Mouse (Mus musculus) layer of hippocampus, adult 18-20 months (tissue): ENCODE measurements at regions not wholly inside any gene's neighbourhood (a gene's known extent, or its start where the extent isn't known, plus 50 kb on each side); places are given as distances from the start of the nearest gene placed in this dataset.

Experiments
- DNase-seq, 2 experiments: peaks; one replicate each; pipeline ENCODE4 v3.0.0; 2022; ENCODE audit warnings: low spot score in 2 of 2

GRCm38 (mm10) chr13:70281051-70281847 is 356.2 kb downstream of the Ice1 start:
- DNase-seq: no peak

DNA sequence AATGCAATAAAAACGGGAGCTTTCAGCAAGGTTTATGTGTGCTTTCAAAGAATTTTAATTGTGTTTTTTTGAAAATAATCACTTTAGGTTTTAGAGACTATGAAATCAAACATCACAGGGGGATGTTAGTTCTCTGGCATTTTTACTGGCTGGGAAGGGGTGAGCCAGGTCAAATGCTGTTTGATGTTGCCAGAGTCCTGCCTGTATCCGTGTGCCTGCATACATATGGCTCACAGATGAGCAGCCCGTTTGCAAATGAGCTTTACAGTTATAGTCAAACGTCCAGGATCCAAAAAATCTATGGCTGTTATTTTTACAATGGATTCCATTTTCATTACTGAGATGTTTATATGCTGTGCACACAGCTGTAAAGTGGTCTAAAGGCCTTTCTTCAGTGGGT is 354.7 kb downstream of the Ice1 start:
- no peak for DNase-seq

DNA sequence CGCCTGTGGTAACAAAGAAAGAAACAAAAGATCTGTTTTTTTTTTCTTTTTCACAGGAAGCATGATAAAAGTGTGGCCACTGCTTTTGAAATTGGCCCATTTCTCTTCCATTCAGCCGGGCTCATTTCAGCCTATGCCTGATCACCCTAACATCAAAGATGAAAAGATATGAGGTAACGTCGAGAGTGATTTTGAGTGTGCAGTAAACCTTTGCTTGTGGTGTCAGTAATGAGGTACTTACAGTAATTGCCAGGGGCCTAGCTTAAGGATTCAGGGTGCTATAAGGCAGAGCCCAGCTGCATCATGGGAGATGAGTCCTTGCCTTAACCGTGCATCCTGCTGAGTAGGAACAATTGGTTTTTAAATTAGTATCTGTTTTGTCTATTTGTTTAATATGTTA is 354.2 kb downstream of the Ice1 start:
- DNase-seq: no peak

GRCm38 (mm10) chr13:70292713-70293112 is 344.7 kb downstream of the Ice1 start:
- DNase-seq: no peak

DNA sequence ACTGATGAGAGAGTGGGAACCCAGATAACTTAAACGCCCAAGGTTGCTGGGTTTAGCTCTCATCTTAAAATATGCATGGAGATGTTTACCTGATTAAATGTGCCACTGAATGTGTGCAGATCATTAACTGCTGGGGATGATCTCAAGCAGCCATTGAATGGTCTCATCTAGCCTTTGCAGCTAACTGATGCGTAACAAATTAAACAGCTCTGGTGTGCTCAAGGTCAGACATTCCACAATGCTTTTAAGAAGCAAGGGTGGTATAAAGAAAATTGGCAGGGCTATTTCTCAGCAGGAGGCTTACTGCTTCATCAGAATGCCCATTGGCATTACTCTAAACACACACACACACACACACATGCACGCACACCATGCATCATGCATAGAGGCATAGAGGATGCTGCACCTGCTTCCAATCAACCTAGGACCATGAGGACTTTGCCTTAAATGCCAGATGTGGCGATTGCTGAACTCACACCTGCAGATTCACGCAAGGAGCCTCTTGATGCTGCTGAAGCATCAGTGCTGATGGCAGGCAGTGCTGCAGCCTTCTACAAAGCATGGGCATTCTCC is 333.4 kb downstream of the Ice1 start:
- DNase-seq: no peak

- DNase-seq: no peak
These were observed 326.9 kb downstream of the Ice1 start for GRCm38 (mm10) chr13:70310516-70310915.

DNA sequence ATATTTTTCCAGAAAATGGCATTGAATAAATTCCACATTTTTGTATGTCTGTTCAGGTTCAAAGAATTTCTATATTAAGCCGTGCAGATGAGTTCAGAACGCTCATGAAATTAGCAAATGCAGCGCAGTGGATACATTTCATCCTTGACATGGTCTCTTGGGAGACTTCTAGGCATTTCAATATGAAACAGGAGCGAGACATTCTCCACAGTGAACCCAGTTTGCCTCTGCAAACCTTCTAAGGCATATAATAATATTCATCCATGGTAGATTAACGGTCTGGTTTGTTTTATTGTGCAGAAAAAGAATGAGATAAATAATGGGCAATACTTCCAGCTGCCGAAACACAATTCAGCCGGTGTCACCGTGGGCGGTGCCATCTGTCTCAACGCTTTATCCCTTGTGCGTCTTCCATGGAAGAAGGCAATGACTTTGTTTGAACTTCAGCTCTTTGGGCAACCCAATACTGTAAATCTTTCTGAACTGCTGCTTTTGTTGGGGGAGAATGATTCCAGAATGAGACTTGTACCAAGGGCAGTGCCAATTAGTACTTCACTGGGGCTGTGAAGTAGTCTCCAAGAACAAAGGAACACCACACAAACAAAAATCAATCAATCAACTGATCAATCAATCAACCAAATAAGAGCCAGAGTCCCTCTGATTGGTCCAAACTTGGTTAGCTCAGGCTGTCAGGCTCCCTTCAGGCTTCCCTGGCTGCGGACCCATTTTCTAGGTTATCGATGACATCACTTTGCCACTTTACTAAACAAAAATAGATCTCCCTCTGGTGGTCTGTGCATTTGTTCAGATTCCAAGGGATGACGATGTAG is 326.0 kb downstream of the Ice1 start:
- peak in 1 of 2 experiments; percentile 58 for DNase-seq

DNA sequence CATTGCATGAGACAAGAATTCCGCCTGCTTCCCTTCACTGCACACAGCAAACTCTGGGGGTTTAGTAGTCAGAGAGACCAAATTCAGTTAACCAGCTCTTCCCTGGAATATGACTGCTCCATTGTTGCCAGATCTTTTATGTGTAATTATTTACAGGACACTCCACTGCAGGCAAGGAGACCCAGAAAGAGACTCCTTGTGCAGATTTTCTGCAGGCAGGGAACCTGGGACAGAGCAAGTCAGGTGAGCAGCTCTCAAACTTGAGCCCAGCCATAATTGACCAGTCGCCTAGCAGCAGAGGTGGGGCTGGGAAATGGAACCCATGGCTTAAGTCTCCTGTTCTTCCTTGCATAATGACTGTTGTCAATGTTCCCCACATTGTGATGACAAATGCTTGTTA is 324.2 kb downstream of the Ice1 start:
- DNase-seq: no peak

- peak in 1 of 2 experiments; percentile 26 for DNase-seq
These were observed 313.9 kb downstream of the Ice1 start for GRCm38 (mm10) chr13:70323537-70323936.

DNA sequence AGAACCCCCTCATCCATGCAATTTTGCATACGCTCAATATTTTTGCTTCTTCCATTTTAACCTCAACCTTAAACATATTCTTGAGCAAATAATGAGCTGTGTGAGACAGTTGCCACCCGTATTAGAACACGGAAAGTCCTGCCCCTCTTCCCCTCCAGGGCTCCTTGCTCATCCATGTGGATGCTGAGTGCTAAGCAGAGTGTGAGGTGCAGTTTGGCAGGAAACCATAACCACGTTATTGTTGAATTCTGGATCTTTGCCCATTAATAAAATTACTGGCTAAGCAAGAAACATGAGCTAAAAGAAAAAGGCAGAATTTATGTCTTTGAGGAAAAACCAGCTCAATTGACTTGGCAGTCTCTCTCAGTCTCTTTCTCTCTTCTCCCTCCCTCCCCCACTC is 301.4 kb downstream of the Ice1 start:
- DNase-seq: no peak

DNA sequence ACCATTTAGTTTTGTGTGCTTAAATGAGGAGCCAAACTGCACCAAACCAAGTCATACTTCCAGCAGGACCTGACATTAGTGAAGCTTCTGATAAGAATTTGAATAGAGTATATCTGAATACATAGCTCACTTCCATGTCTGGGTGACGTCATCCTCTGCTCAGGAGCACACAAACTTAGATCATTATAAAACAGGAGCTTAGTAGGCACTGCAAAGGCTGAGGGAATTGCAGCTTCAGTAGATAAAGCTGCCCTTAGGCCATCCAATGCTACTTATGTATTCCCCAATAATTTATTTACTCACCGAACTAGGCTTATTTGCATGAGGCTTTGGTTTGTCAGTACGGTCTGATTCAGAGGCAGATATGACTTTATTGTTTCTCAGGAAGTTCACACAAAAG is 297.0 kb downstream of the Ice1 start:
- DNase-seq: no peak

- DNase-seq: no peak
These were observed 294.2 kb downstream of the Ice1 start for GRCm38 (mm10) chr13:70343191-70343734.

DNA sequence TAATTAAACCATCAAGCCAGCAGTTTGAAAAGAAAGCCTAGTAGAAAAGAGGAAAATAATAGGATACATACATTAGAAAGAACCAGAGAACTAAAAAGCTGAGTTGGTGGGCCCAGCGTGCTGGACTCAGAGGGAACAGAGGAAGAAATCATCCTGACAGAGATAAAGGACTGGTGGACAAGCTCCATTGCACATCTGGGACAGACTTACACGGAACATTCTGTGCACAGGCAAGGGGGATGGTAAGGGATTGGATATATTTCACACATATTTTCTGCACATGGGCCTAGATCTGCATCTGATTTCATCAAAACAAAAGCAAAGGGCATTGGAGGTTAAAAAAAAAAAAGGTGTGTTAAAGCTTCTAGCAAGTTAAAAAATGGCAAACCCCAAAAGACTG is 293.5 kb downstream of the Ice1 start:
- DNase-seq: no peak

DNA sequence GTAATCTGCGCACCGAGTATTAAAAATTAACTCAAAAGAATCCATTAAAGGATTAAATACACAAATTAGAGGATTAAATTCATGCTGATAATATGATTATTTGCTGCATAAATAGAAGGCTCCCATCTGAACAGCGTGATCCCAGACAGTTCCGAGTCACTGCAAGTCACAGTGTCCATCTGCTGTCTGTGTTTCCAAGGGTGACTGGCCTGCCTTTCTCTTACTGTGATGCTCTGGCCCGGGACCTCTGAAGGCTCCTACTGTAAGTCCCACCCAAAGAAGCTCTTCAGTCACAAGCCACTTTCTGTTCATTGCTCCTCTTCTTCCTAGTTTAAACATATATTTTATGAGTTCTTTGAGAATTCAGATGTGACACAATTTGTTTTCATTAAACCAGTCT is 293.1 kb downstream of the Ice1 start:
- DNase-seq: no peak

DNA sequence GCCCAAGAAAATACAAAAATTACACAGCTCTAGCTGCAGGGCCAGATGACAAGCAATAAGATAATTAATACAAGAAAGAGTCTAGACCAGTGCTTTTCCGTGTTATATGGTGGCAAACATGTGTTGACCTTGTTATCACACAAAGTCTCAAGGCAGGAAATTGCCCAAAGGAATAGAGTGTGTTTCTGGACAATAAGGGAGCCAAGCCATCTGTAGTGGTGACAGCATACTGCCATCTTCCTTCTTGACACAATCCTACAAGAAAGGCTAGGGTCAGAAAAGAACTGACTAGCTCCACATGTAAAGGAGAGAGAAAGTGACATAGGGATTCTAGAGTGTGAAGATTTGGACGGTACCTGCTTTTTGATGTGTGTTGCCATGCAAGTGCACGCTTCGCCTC is 289.0 kb downstream of the Ice1 start:
- DNase-seq: no peak

DNA sequence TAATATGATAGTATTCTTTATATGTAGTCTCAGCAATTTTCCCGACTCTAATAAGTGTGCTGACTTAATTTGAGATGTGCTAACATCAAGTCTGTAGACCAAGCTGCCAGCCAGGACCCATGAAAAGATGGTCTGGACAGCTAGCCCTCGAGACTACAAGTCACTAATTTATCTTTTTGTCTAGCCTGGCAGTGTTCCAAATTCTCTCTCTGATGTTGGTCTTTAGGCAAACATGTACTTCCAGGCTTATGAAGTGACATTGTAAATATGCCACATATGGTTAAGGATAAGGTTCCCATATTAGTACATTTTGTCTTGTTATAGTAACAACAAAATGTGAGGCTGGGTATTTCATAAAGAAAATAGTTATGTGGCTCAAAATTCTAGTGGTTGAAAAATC is 288.5 kb downstream of the Ice1 start:
- DNase-seq: no peak

- no peak for DNase-seq
These were observed 267.8 kb downstream of the Ice1 start for GRCm38 (mm10) chr13:70369647-70370046.

- peak; percentile 11 to 60 for DNase-seq
These were observed 256.7 kb downstream of the Ice1 start for GRCm38 (mm10) chr13:70380772-70381171.

DNA sequence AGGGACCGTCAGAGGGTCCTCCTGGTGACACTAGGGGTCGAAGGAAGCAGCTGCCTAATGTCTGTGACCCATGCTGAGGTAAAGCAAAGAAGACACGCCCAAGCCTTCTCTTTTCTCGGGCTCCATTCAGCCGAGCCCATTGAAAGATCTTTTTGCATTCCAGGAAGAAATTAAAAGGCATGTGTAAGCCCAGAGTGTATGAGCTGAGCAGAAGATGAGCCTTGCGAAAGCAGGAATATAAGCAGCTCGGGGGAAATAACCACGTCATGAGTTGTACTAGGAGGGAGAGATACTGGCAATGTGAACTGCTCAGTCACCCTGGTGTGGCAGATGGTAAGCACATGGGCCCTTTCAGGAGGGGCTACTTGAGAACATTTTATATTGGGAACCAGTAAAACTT is 252.1 kb downstream of the Ice1 start:
- peak in 1 of 2 experiments; percentile 7 for DNase-seq

DNA sequence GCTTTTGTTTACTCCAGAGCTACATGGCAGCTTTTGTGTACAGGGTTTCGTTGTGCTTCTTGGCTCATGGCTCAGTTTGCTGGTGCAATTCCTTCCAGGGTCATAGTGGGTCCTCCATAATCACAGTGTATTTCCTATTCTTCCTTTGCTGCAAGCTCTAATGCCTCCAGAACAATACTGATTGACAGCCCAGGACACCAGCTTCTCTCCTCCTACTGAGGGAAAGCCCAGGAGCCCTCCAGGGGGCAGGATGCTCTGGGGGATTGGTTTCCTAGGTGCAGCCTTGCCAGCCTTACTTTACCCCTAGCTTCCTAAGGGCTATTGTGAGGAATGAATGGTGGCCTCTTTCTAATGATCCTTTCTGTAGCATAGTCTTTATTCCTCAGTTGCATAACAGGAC is 224.6 kb downstream of the Ice1 start:
- no peak for DNase-seq

DNA sequence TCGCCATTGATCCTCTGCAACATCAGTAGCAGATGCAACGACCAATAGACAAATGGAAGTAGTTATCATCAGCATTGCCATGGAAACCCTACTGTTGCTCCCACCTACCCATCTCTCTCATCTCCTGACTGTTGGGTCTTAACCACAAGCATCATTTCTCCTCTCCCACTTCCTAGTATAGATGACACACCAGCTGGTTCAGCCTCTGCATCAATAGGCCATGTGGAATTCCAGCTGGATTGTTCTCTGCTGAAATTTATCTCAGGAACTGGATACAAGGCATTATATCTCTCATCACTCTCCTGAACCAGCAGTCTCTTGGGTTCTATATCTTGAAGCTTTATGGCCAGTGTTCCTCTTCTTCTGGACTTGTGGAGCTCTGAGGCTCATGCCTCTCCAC is 219.3 kb downstream of the Ice1 start:
- DNase-seq: peak; percentile 31 to 70

DNA sequence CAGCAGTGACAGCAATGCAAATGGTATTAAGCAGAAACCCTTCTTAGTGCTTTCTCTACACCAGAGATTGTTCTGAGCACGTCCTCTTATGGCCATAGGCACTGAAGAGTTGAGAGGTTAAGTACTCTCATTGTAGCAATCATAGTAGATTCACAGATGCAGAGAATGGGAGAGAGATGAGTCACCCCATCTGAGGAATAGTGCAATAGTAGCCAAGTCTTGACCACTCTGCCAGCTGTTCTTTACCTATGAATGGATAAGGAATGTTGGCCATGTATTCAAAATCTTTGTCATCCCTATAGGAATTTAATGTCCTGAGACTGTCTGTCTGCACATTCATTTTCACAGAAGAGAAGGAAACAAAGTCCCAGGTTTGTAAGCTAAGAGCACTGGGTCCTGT is 198.0 kb downstream of the Ice1 start:
- no peak for DNase-seq
